ENCODE assay signal across 11 mouse cellular contexts in the genomic region with DNA sequence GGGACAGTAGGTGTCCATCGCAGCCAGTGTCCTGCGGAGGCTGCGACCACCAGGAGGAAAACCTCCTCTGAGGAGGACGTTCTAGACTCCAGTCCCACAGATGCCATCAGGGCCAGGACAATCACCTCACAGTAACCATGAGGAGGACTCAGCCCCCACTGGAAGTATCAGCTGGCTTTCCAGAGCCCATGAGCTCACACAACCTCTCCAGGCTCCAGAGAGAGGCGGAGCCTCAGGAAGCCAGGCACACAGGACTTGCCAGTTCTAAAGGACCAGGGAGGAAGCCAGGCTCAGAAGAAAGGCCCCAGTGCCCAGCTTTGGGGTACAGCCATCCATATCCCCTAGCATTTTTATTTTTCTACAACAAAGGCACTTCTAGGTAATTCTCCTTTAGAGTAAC. TPM values are rescaled to one million over a fixed set of nuclear protein-coding genes. Genes with fewer than 3 reads are reported as not detected.
DNase-seq lines count a peak whose midpoint lies in the region; ATAC-seq lines count a peak whose summit lies in the region.
"Had no signal": no experiment of that assay in that cellular context is flagged by ENCODE, and none has a peak within 500 bp of the region (broad histone marks: within the 10 kb centered on the region; RNA-seq: fewer than 3 reads in every experiment).

No protein-coding gene starts in this region.

- intact Hi-C loops in heart, postnatal 25 days (cut with DNase I): no loop called here

- H3K4me2 ChIP-seq in limb, embryonic 15.5 days: no peak overlapping the region
- H3K4me2 ChIP-seq in embryonic facial prominence, embryonic 15.5 days (replicated peaks): no peak overlapping the region
- H3K4me2 ChIP-seq: intestine, embryonic 15.5 days had no signal

- H3K27me3 ChIP-seq in limb, embryonic 15.5 days: no peaks in the 10 kb centered on the region
- no peaks in the 10 kb centered on the region for H3K27me3 ChIP-seq in limb, embryonic 10.5 days (ENCODE audit: low read depth, poor library complexity, severe bottlenecking)
- no peaks in the 10 kb centered on the region for H3K27me3 ChIP-seq in embryonic facial prominence, embryonic 15.5 days
- H3K27me3 ChIP-seq: intestine, embryonic 15.5 days had no signal

- H3K9ac ChIP-seq in limb, embryonic 15.5 days: no peak overlapping the region
- no peak overlapping the region for H3K9ac ChIP-seq in embryonic facial prominence, embryonic 15.5 days
- H3K9ac ChIP-seq: intestine, embryonic 15.5 days had no signal

- H3K4me1 ChIP-seq in limb, embryonic 15.5 days: peaks cover 37% of the 10 kb centered on the region
- peaks cover 37% of the 10 kb centered on the region for H3K4me1 ChIP-seq in limb, embryonic 10.5 days
- peaks cover 46% of the 10 kb centered on the region for H3K4me1 ChIP-seq in embryonic facial prominence, embryonic 15.5 days

- H3K27ac ChIP-seq in limb, embryonic 15.5 days: 0 out of 2 replicates have a peak overlapping the region, but pooled peaks have one; percentile 76
- no peak overlapping the region for H3K27ac ChIP-seq in limb, embryonic 10.5 days
- H3K27ac ChIP-seq in embryonic facial prominence, embryonic 15.5 days (replicated peaks): 0 out of 2 replicates have a peak overlapping the region, but pooled peaks have one; percentile 17
- H3K27ac ChIP-seq: intestine, embryonic 15.5 days had no signal

- H3K4me3 ChIP-seq in limb, embryonic 15.5 days: no peak overlapping the region
- H3K4me3 ChIP-seq in limb, embryonic 10.5 days: no peak overlapping the region
- no peak overlapping the region for H3K4me3 ChIP-seq in embryonic facial prominence, embryonic 15.5 days (replicated peaks)
- H3K4me3 ChIP-seq: intestine, embryonic 15.5 days had no signal

- no peak for ATAC-seq in limb, embryonic 15.5 days (ENCODE audit: insufficient number of reproducible peaks, low FRiP score, low TSS enrichment, low read depth)
- no peak for ATAC-seq in embryonic facial prominence, embryonic 15.5 days (ENCODE audit: insufficient number of reproducible peaks, low FRiP score, low TSS enrichment, low read depth)
- ATAC-seq: intestine, embryonic 15.5 days had no signal

- H3K9me3 ChIP-seq in limb, embryonic 15.5 days: no peaks in the 10 kb centered on the region
- H3K9me3 ChIP-seq in limb, embryonic 10.5 days (replicated peaks): no peaks in the 10 kb centered on the region
- H3K9me3 ChIP-seq in embryonic facial prominence, embryonic 15.5 days (replicated peaks): no peaks in the 10 kb centered on the region
- H3K9me3 ChIP-seq: intestine, embryonic 15.5 days had no signal

- H3K36me3 ChIP-seq in limb, embryonic 15.5 days: 0 out of 2 replicates have a peak, but pooled peaks cover 5% of the 10 kb centered on the region
- H3K36me3 ChIP-seq in limb, embryonic 10.5 days: peaks cover 13% of the 10 kb centered on the region
- peaks cover 6% of the 10 kb centered on the region; the same call in 1 of the 2 replicates for H3K36me3 ChIP-seq in embryonic facial prominence, embryonic 15.5 days
- H3K36me3 ChIP-seq: intestine, embryonic 15.5 days had no signal

- DNase-seq in heart, adult 11 months: peak; percentile 95
- DNase-seq in heart, postnatal 25 days (ENCODE audit: low spot score): no peak
- no peak for DNase-seq in limb, embryonic 10.5 days (ENCODE audit: low spot score)
- peak; percentile 43 for DNase-seq in NIH3T3 (ENCODE audit: low read depth)
- DNase-seq in right cerebral cortex, postnatal 14 days: no peak
- no peak for DNase-seq in natural killer cell, adult 2 months (ENCODE audit: low spot score in 2 of 2)
- DNase-seq: cerebellum, adult 11-12 months; midbrain, embryonic 14.5 days had no signal

- WGBS in limb, embryonic 15.5 days: 84% methylated on average over 5 of the region's 5 CpGs
- 91% methylated on average over 5 of the region's 5 CpGs for WGBS in limb, embryonic 10.5 days
- WGBS in embryonic facial prominence, embryonic 15.5 days: 81% methylated on average over 5 of the region's 5 CpGs

RNA-seq across cellular contexts. Expression of a gene that starts 9.8 kb away (rescaled TPM):
- total RNA-seq in heart, postnatal 25 days (2021): 10 to 100 TPM; 11.0 to 11.6 TPM
- 19.7 and 19.8 TPM in 2 replicates for polyA plus RNA-seq in limb, embryonic 15.5 days (2015; fragmentation: Nextera tagmentation; extraction: Ambion mirVana)
- 17.1 and 18.4 TPM in 2 replicates for polyA plus RNA-seq in limb, embryonic 10.5 days (2016; fragmentation: Nextera tagmentation; extraction: Ambion mirVana)
- polyA plus RNA-seq in embryonic facial prominence, embryonic 15.5 days (2015; fragmentation: Nextera tagmentation; extraction: Ambion mirVana): 19.4 and 19.8 TPM in 2 replicates

RNA-seq across cellular contexts. Expression of a gene that starts 20.1 kb away (rescaled TPM):
- total RNA-seq in heart, postnatal 25 days (2021): 100 to 1,000 TPM; 133 to 138 TPM
- polyA plus RNA-seq in limb, embryonic 15.5 days (2015; fragmentation: Nextera tagmentation; extraction: Ambion mirVana): 15.2 and 16.6 TPM in 2 replicates
- 16.1 and 17.0 TPM in 2 replicates for polyA plus RNA-seq in limb, embryonic 10.5 days (2016; fragmentation: Nextera tagmentation; extraction: Ambion mirVana)
- 21.3 and 27.3 TPM in 2 replicates for polyA plus RNA-seq in embryonic facial prominence, embryonic 15.5 days (2015; fragmentation: Nextera tagmentation; extraction: Ambion mirVana)

RNA-seq across cellular contexts. Expression of a gene that starts 42.9 kb away (rescaled TPM):
- 1,000 to 10,000 TPM; 1,252 to 1,264 TPM for total RNA-seq in heart, postnatal 25 days (2021)
- polyA plus RNA-seq in limb, embryonic 15.5 days (2015; fragmentation: Nextera tagmentation; extraction: Ambion mirVana): 494 and 537 TPM in 2 replicates
- 487 and 503 TPM in 2 replicates for polyA plus RNA-seq in limb, embryonic 10.5 days (2016; fragmentation: Nextera tagmentation; extraction: Ambion mirVana)
- 516 and 519 TPM in 2 replicates for polyA plus RNA-seq in embryonic facial prominence, embryonic 15.5 days (2015; fragmentation: Nextera tagmentation; extraction: Ambion mirVana)

RNA-seq across cellular contexts. Expression of a gene that starts 45.1 kb away (rescaled TPM):
- 1 to 10 TPM; 2.4 to 3.1 TPM for total RNA-seq in heart, postnatal 25 days (2021)
- 5.9 and 6.8 TPM in 2 replicates for polyA plus RNA-seq in limb, embryonic 15.5 days (2015; fragmentation: Nextera tagmentation; extraction: Ambion mirVana)
- polyA plus RNA-seq in limb, embryonic 10.5 days (2016; fragmentation: Nextera tagmentation; extraction: Ambion mirVana): 3.3 and 4.7 TPM in 2 replicates
- 9.3 and 10.9 TPM in 2 replicates for polyA plus RNA-seq in embryonic facial prominence, embryonic 15.5 days (2015; fragmentation: Nextera tagmentation; extraction: Ambion mirVana)

RNA-seq across cellular contexts. Expression of a gene that starts 48.6 kb away (rescaled TPM):
- total RNA-seq in heart, postnatal 25 days (2021): 100 to 1,000 TPM; 691 to 812 TPM
- polyA plus RNA-seq in limb, embryonic 15.5 days (2015; fragmentation: Nextera tagmentation; extraction: Ambion mirVana): 432 and 471 TPM in 2 replicates
- 589 and 631 TPM in 2 replicates for polyA plus RNA-seq in limb, embryonic 10.5 days (2016; fragmentation: Nextera tagmentation; extraction: Ambion mirVana)
- 503 and 528 TPM in 2 replicates for polyA plus RNA-seq in embryonic facial prominence, embryonic 15.5 days (2015; fragmentation: Nextera tagmentation; extraction: Ambion mirVana)

Comparison
In these comparisons a context has a peak if more than half of its experiments do, and no peak if none do; other contexts are left out.
1. DNase-seq: peak in heart, adult 11 months (single experiment) and NIH3T3 (single experiment); none in heart, postnatal 25 days (single experiment), limb, embryonic 10.5 days (single experiment), right cerebral cortex, postnatal 14 days (single experiment) and natural killer cell, adult 2 months (0 of 2).